Mouse (Mus musculus) stomach, postnatal 0 days (tissue): Measurements from ENCODE around the gene Gm4559.
"Not testable (repeated sequence)": the region's sequence is repeated elsewhere in the genome, so short reads cannot be mapped to it uniquely, and the experiment has no call there.

Source experiments
- CTCF ChIP-seq: IDR thresholded peaks from 2 replicates; pipeline ENCODE4 v1.5.1; 2016; ENCODE audit warnings: antibody characterized with exemption, low read depth, mild to moderate bottlenecking, moderate library complexity
- EP300 ChIP-seq: optimal IDR thresholded peaks from 2 replicates; pipeline ENCODE3; 2016; ENCODE audit warnings: antibody characterized with exemption

- not testable (repeated sequence) for TF ChIP-seq EP300
- peak; percentile 76 for TF ChIP-seq CTCF
These were observed 19.7 kb upstream of the Gm4559 start for GRCm38 (mm10) chr7:142293851-142294250.
